Mouse (Mus musculus): Measurements from ENCODE around the gene Coro1c.

The Coro1c gene

DNA sequence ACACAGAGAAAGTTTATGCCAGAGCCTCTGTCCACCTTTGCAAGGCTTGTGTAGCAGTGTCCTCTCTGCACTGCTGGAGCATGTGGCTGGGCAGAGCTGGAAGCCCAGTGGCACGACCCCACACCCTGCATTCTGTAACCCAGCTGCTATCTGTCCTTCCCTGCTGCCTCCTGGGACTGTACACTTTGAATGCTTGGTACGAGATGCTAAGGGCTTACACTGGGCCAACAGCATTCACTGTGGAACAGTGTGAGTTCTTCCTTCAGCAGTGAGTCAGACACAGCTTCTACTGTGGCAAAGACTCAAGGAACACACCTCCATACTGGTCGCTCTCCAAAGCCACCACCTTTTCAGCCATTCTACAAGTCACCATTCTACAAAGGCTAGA, 25.2 kb downstream of the Coro1c start:
- no peak for DNase-seq (ENCODE audit: low read depth)

GRCm38 (mm10) chr5:113882566-113883383, 25.8 kb downstream of the Coro1c start:
- no peak for DNase-seq (ENCODE audit: low read depth)

GRCm38 (mm10) chr5:113881136-113881535, 27.4 kb downstream of the Coro1c start:
- no peak for DNase-seq (ENCODE audit: low read depth)

GRCm38 (mm10) chr5:113878943-113879617, 29.5 kb downstream of the Coro1c start:
- no peak for DNase-seq (ENCODE audit: low read depth)

GRCm38 (mm10) chr5:113877565-113877964, 31.0 kb downstream of the Coro1c start:
- no peak for DNase-seq (ENCODE audit: low read depth)

DNA sequence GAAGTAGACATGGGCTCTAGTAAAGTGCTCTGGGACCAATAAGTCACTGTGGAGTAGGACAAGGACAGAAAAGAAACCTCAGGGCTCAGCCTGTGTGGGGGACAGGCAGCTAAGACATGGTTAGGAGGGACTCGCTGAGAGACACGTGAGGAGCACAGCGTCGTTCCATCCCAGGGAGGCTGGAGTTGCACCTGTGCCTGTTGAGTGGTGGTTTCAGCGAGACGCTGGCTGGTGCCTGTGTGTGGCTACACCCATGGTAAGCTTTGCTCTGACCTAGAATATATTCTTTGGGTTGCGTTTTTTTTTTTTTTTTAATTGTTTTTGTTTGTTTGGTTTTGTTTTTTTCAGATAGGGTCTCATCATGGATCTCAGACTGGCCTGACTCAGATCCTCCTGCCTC, 32.4 kb downstream of the Coro1c start:
- DNase-seq (ENCODE audit: low read depth), result no peak

DNA sequence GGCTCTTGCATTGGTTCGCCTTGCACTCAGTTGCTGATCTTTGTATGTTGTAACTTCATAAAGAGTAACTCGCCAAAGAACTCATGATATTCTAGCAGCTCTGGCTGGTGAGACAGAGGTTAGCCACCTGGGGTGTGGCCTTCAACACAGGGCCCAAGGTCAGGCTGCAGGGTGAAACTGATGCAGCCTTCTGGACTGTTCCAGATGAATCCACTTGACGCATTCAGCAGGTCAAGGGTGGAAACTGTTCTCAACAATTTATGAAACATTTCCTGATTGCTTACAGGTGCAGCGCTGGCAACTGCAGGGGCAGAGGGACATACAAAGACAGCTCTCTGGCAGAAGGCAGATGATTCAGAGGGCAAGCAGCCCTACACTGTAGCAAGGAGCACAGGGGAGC, 32.9 kb downstream of the Coro1c start:
- DNase-seq (ENCODE audit: low read depth), result no peak

DNA sequence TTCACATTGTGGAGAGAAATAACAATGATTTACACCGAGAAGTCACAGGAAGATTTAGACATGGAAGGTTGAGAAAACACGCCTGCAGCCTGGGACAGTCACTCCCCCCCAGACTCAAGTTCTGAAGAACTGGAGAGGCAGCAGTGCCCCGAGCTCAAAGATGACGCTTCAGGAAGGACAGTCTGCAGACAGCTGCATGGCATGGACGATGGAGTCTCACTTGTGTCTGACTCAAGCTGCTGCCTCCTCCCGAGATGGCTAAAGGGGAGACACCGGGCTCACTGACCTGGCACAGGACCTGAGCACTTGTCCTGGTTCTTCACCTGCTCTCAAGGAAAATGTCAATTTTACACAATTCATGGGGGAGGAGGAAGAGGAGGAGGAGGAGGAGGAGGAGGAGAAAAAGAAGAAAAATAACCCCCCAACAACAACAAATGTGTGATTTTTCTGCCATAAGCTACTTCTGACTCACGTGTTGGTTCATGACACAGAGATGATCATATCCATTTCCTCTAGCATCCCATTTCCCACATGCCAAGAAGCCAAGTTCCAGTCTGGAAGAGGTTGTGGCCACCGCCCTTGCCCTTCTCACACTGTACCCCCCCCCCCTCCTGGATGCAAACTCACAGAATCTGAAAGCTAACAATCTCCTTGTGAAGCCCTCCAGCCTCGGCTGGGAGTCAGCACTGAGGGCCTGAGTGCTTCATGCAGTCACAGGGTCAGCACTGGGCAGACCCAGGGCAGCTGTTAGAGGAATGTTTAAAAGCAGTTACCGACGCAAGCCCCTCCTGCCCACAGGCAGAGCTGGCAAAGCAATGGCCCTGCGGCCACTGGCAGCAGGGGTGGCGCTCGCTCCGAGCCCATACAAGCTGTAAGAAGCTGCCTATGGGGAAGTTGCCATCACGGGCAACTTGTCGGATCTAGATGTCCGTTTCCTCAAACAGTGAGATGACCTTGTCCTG, 34.2 kb downstream of the Coro1c start:
- no peak for DNase-seq (ENCODE audit: low read depth)

DNA sequence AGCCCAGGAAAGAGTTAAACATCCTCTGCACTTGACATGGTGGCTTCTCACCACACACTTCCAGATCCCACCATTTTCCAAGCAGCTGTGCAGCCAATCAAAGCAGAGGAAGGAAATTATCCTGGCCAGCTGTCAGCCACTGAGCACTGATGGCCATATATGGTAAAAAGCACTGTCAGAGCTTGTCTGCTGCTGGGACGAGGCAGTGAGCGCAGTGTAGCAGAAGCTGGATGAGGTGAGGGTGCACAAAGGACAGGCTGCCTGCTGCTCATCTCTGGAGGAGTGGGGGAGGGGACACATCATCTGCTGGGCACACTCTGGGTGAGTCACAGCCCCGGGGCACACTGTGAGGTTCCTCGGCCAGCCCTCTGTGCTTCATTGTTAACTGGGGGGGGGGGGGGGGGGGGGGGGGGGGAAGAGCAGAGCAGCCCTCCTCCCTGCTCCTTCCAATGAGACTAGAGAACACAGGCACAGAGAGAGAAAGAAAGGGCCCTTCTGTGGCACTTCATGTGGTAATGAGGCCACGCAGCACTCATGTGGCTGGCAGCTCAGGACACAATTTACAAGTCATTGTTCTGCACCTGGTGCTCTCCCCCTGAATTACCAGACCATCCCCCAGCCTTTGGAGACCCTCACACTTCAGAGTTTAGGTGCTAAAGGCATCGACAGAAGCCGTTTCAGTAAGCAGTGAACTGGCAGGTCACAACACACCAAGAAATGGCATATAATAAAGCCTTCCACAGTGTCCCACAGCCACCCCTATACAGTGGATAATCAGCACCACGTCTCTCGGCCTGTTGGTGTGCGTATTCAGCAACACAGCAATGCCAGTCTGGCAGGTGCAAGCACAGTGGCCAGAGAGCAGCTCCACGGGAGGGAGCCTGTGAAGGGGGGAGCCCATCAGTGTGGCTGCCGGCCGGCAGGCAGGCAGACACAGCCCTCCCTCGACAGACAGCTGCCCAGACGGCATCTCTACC, 35.3 kb downstream of the Coro1c start:
- DNase-seq (ENCODE audit: low read depth), result peak; percentile 68

- DNase-seq (ENCODE audit: low read depth), result no peak
Measured at GRCm38 (mm10) chr5:113871903-113872548, 36.5 kb downstream of the Coro1c start.

DNA sequence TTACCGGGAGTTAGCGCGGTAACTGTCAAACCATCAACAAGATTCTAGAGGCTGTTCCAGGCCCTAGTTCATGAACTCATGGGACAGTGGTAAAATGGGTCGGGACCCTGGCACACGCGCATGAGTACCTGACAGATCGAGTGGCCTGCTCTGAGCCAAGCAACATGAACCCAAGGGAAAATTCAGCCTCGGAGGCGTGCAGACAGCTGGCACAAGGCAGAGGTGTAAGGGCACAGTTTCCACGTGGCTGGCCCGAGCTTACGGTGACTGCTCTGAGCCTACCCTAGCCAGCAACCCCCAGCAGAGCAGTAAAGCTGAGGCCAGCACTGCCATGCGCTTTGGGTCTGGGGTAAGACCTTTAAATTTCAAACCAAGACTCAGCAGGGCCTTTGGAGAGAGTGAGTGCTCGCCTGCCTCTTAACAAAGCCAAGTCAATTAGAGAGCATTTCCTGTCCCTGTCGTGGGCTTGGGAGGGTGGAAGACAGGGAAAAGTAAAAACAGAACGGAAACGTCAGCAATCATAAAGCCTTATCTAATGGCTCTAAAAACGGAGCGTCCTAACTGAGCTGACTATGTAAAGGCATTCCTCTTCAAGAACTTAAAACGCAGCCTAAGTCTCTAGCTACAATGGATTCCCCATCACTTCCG, 38.0 kb downstream of the Coro1c start:
- peak; percentile 32 for DNase-seq (ENCODE audit: low read depth)

- DNase-seq (ENCODE audit: low read depth), result no peak
Measured at GRCm38 (mm10) chr5:113869132-113869531, 39.4 kb downstream of the Coro1c start.

DNA sequence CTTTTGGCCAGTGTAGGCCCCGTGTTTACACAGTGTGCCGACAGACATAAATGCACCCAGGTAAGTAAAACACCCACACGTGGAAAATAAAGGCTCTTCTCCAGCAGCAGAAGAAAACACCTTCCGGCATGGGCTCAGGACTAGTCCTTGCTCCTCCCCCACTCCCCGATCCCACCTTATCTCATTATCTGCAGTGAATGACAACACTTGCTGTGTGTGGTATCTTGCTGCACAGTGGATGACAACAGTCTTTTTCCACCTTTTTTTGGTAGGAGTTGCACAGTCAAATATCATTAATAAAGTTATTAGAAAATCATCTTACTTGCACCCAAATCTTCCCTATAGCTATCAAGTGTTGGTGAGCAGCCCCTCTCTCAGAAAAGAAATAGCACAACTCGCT, 43.6 kb downstream of the Coro1c start:
- no peak for DNase-seq (ENCODE audit: low read depth)

- DNase-seq (ENCODE audit: low read depth), result no peak
Measured at GRCm38 (mm10) chr5:113863994-113864393, 44.6 kb downstream of the Coro1c start.

GRCm38 (mm10) chr5:113862418-113862817, 46.1 kb downstream of the Coro1c start:
- DNase-seq (ENCODE audit: low read depth), result no peak

DNA sequence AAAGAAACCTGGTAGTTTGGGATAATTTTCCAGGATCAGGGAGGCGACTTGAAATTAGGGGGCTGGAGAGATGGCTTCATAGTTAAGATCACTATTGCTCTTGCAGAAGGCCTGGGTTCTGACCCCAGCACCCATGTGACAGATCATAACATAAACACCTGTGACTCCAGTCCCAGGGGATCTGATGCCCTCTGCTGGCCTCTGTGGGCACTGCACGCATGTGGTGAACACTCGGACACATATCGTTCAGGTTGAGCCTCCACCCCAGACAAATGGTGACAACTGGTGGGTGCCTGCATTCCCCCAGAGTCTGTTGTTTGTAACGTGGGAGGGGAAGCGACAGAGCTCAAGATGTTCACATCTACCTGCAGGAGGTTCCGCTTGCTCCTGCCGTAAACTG, 47.3 kb downstream of the Coro1c start:
- no peak for DNase-seq (ENCODE audit: low read depth)

DNA sequence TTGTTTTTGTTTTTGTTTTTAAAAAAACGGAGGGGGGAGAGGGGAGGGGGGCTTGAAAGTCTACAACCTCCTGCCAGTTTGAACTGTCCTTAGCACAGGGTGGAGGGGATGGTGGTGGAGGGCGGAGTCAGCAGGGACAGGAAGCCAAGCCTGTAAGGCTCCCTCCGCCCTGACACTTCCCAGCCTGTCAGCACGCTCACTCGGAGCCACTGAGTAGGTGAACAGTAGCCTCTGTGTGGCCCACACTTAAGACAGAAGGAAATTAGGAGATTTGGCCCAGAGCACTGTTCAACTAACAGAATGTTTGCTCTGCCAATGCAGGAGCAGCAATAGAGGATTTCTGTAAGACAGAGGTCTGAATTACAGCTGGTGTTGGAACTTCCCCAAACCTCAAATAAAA, 49.6 kb downstream of the Coro1c start:
- peak; percentile 54 for DNase-seq (ENCODE audit: low read depth)

GRCm38 (mm10) chr5:113858550-113858949, 50.0 kb downstream of the Coro1c start:
- no peak for DNase-seq (ENCODE audit: low read depth)

- no peak for DNase-seq (ENCODE audit: low read depth)
Measured at GRCm38 (mm10) chr5:113857631-113858030, 50.9 kb downstream of the Coro1c start.

DNA sequence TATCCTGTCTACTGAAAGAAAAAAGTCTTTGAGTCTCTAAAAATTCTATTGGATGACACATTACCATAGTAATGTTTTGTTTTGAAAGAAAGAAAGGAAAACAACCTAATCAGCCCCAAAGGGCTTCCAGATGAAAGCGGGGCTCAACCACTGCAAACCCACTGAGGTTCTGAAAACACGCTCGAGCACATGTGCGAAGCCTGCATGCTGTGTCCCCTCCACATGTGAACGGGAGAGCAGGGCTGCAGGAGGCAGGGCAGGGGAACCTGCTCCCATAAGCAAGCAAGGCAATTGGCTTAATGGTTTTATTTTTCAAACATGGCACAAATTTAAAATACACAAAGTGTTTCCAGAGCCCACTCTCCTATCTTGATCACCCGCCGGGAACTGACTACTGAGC, 51.9 kb downstream of the Coro1c start:
- no peak for DNase-seq (ENCODE audit: low read depth)

All from naive thymus-derived CD4-positive, alpha-beta T cell, adult 2 months (primary cell).